Mouse (Mus musculus) kidney, adult 11 months (tissue): Measurements from ENCODE around the gene Ep400.

ENCODE experiments used
- DNase-seq: peaks from one replicate; pipeline ENCODE4 v3.0.0; 2022

Ep400 gene

GRCm38 (mm10) chr5:110770448-110771158, at the start of gene Ep400:
TSS of gene Ep400 (minus strand) at chr5:110770717.
- DNase-seq: peak; percentile 100

- DNase-seq: peak; percentile 100
These were observed 39.3 kb upstream of the Ep400 start, which contains the start of gene Ulk1 for GRCm38 (mm10) chr5:110809667-110810325. TSS of gene Ulk1 (minus strand) at chr5:110810097.

- DNase-seq: peak; percentile 61
These were observed 38.5 kb upstream of the Ep400 start for GRCm38 (mm10) chr5:110808821-110809666.

GRCm38 (mm10) chr5:110808061-110808631, 37.6 kb upstream of the Ep400 start:
- DNase-seq: peak; percentile 91

- no peak for DNase-seq
These were observed 36.9 kb upstream of the Ep400 start for GRCm38 (mm10) chr5:110807453-110807852.

GRCm38 (mm10) chr5:110806676-110807075, 36.2 kb upstream of the Ep400 start:
- no peak for DNase-seq

- DNase-seq: no peak
These were observed 35.6 kb upstream of the Ep400 start for GRCm38 (mm10) chr5:110806154-110806553.

- DNase-seq: no peak
These were observed 33.7 kb upstream of the Ep400 start for GRCm38 (mm10) chr5:110804012-110804743.

GRCm38 (mm10) chr5:110802809-110803208, 32.3 kb upstream of the Ep400 start:
- no peak for DNase-seq

GRCm38 (mm10) chr5:110802186-110802585, 31.7 kb upstream of the Ep400 start:
- peak; percentile 51 for DNase-seq

GRCm38 (mm10) chr5:110801036-110801624, 30.6 kb upstream of the Ep400 start:
- DNase-seq: no peak

- DNase-seq: peak; percentile 85
These were observed 27.2 kb upstream of the Ep400 start for GRCm38 (mm10) chr5:110797696-110798095.

- peak; percentile 63 for DNase-seq
These were observed 23.8 kb upstream of the Ep400 start for GRCm38 (mm10) chr5:110794363-110794762.

- no peak for DNase-seq
These were observed 18.2 kb upstream of the Ep400 start for GRCm38 (mm10) chr5:110788684-110789083.

- DNase-seq: no peak
These were observed 15.7 kb upstream of the Ep400 start for GRCm38 (mm10) chr5:110786081-110786835.

- DNase-seq: no peak
These were observed 12.6 kb upstream of the Ep400 start for GRCm38 (mm10) chr5:110783150-110783549.

- no peak for DNase-seq
These were observed 11.2 kb upstream of the Ep400 start for GRCm38 (mm10) chr5:110781529-110782238.

- peak; percentile 34 for DNase-seq
These were observed 10.4 kb upstream of the Ep400 start for GRCm38 (mm10) chr5:110780761-110781528.

- DNase-seq: peak; percentile 91
These were observed 9.7 kb upstream of the Ep400 start, which contains the start of gene Pus1 for GRCm38 (mm10) chr5:110779998-110780760. TSS of gene Pus1 (minus strand) at chr5:110780659.
